Mouse (Mus musculus) T-helper 17 cell (primary cell): ENCODE data around the gene Uox.

Experiments used
- in situ Hi-C, 2 experiments: fragments of 300-600 bp; cut with MboI, MseI; formaldehyde crosslinking; loops; 1 replicate in 1 of 2; 2 replicates in 1 of 2; pipeline ENCODE4 v1.15.1; 2025; ENCODE audit warnings: high pct_unique_total_duplicates in 2 of 2

The Uox gene

DNA sequence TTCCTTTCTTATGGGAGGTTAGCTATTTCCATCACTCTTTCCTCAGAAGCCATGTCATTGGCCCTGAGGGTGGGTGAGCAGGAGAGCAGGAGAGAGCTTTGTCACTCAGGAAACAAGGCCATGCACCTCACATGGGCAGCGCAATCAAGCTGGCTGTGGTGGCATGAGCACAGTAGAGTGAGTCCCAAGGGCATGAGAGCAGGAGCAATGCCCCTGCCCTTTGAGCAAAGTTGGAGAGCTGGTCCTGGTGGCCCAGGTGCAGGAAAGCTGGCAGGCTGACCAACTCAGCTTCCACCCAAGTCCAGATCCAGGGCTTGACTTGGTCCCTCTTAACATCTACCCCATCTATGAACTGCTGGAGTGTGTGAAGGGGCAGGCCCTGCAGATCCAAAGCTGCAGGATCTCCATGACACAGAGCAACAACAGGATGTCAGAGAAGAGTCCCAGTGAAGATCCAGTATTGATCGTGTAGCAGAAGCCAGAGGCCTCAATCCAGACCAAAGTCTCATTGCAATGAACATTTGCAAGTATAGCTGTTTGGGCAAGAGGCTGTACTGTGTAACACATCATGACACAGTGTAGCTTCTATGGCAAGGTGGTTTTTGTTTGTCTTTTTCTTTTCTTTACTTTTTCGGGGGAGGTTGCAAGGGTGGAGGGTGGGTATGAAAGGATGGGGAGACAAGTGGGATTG, 10.0 kb downstream of the Uox start:
- in situ Hi-C loops, result no loop called here

DNA sequence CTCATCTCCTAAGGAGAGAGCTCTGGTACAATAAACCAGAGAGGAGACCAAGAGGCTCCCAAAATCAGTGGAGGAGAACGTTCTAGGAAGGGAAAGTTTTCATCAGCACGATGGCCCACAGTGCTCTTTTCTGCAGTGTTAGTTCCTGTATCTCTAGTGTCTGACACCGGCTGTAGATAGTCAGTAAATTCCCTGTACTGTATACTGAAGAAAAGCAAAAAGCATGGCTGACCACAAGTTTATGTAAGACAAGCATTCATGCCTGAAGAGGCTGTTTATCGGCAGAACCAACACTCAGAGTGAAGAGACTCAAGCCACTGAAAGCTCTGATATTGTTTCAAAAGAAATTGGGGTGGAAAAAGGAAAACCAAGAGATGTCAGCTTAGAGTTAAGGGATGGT, 13.3 kb downstream of the Uox start:
- in situ Hi-C loops, result no loop called here

DNA sequence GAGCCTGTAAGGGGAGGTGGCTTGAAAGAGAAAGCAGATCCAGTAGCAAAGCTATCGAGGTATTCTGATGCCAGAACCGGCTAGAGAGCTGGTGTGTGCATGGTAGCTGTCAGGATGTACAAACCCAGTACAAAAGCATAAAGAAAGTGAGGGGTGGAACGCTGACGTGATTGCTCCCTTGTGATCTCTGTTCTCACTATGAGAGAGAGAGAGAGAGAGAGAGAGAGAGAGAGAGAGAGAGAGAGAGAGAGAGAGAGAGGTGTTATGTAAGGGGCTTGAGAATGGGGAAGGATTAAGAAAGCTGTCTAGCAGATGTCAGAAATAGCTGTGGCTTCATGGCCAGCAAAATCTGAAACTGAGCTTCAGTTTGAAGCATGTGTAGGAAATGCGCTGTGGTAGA, 13.7 kb downstream of the Uox start:
- in situ Hi-C loops, result no loop called here

DNA sequence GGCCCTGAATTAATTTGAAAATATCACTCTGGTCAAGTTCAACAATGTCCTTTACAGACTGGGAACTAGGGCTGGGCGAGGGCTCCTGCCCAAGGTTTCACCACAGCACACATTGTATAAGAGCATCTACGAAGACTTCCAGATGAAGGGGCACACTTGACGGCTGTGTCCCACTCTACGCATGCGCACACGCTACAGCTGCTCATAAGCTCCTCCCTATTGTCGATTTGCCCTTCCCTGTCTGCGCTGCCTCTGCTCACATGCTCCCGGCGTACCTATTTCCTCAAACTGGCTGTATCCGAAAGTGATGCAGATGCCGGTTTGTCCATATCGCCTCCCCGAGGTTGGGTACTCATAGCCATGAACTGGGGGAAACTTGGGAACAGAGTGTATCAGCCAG, 16.4 kb downstream of the Uox start:
- in situ Hi-C loops, result no loop called here

DNA sequence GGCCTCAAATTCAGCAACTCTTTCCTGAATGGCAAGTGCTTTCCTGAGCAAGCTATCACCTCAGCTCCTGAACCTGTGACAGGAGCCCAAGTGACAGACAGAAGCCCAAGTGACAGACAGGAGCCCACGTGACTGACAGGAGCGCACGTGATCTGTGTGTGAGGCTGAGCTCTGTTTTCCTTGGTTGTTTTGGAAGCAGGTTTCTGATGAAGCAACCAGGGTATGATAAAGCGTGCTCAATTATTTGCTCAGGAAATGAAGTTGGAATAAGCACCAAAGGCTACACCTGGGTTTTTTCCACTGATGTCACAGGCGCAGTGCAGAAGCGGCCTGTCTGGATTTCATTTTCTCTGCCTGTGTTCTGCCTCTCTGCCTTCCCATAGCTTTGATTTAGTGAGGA, 19.3 kb downstream of the Uox start:
- in situ Hi-C loops, result no loop called here

DNA sequence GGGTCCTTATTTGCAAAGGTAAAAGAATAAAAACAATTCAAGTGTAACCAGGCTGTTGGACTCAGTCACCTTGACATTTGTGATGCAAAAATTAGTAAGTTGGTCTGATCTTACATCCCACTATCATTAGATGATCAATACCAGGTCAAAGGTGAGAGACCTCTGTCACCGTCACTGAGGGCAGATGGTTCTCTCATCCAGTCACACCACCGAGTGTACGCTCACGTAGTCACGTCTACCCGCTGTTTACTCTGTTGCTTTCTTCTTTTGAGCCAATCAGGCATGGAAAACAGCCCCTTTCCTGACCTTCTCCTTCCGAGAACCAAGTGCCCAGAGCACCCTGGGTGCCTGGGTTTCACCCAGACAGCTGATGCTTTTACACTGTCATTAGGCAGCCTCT, 20.9 kb downstream of the Uox start:
- in situ Hi-C loops, result no loop called here

DNA sequence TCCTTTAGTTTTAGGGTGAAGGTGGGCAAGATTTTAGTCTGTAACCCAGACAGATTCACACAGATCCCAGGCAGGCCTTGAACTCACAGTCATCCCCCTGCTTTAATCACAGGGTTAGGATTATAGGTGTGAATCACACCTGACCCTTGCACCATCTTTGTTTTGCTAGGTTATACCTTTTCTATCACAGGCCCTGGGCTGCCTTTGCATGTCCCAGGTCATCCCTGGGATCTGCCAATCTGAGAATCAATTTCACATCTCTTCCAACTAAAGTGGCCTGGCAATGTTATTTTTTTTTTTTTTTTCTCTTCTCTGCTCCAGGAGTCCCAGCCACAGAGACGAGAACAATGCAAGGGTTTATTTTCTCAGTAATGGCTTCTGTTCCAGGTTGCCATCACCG, 21.4 kb downstream of the Uox start:
- in situ Hi-C loops, result no loop called here

DNA sequence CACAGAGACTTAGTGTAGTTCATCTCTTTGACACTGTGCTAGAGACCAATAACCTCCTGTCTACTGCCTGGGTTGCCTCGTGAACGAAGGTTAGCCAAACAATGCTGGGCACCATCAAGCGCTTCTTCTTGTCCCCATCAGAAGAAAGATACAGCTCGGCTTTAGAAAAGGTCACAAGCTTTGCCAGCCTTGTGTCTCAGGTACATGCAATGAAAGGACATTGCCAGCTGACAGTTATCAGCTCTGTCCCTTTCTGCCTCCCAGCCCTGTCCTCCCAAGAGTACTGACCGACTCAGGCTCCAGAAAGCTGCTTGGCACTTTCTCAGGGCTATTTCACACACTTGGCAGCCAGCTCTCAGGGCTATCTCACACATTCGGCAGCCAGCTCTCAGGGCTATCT, 25.2 kb downstream of the Uox start:
- in situ Hi-C loops, result no loop called here

DNA sequence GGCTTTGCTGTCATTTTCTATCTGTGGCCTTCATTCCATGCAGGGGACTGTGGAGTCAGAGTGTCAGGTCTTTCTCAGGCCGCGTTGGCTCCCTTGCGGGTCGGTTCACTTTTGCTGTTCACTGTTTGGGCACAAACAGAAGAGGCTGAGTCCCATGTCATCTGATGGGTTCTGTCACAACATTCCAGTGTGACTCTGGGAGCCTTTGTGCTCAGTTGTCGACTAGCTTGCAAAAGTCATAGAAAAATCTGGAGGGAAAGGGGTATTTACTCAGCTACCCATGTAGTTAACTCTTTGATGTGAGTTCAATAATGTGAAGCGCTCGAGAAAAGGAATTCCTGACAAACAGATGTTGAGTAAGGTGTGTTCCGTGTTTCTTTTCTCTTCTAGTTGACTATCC, 26.2 kb downstream of the Uox start:
- in situ Hi-C loops, result no loop called here

DNA sequence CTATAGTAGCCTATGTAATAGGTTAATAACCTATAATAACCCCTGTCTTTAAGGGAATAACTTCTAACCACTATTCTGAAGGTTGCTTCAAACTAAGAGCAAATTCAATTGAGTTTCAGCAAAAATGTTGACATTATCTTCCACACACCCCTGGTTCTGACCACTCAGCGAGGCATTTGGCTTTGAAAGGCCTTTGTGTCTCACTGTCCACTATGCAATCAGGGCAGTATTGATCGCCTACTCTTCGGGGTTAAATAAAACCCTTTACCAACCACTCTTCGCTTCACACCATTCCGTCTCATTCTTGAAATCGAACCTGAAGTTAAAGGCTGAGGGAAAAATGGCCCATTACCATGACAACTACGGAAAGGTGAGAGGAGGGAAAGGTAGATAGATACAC, 26.6 kb downstream of the Uox start:
- in situ Hi-C loops, result no loop called here

DNA sequence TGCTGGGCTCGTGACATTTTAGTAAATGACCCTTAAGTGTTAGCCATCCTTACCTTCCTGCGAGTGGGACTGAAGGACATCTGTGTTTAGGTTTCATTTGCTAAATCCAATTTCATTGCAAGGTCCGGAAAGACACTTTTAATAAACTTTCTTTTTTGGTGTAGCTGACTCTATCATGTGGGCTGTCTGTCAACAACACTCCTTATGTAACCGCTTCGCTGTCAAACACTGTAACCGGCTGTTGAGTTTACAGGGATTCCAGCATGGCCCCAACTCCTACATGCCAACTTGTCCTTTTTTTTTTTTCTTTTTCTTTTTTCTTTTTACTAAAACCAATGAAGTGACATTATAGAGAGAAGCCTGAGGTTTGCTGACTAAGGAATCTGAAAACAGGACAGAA, 28.2 kb downstream of the Uox start:
- in situ Hi-C loops, result no loop called here

DNA sequence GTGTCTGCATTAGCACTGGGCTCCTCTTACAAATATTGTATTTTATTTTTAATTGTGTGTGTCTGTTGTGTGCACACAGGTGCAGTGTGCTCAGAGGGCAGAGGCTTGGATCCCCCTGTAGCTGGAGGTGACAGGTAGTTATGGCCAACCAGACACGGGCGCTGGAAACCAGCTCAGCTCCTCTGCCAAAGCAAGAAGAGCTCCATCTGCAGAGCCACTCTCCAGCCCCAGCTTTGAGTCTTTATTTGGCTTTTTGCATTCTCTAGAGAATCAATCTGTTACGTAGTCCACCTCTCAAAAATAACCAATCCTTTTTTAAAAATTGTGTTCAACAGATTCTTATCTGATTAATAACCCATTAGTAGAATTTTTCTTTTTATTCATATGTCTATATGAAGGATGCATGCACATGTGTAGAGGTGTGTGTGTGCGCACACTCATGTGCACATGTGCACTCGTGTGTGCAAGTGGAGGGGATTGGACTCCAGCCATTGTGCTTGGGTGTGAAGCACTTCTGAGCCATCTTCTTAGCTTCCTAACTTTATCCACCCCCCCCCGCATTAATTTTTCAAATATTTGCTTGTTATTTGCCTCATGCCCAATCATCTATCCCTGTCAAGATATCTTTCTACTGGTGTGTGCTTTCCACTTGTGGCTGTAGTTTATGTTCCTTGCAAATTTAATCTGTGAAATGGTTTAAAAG, 29.1 kb downstream of the Uox start:
- in situ Hi-C loops, result no loop called here

DNA sequence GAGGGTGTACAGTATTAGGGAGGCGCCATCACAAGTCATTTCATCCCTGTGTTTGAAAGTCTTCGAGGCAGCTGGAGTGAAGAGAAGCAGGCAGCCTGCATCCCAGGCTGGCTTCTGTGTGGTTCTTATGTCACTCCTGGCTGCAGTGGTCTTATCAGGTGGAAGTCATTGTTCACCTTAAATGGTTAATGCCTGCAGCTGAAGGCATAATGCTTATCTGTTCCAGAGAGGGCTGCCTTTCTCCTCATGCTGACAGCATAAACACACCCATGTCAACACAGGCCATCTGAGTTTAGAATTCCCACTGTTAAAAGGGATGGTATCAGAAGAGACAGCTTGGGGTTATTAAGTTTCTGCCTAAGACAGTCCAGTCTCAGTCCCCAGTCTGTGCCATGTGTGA, 31.0 kb downstream of the Uox start:
- in situ Hi-C loops, result no loop called here

DNA sequence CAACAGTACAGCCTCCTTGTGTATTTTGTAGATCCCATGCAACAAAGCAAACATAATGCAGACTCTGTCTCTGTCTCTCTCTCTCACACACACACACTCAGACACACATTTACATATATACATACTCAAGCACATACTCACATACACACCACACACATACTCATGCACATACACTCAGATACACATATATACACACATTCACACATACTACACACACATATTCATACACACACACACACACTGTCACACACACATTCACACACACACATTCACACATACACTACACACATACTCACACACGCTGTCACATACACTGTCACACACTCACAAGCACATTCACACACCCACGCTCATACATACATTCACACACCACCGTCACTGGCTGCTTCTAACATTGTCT, 32.3 kb downstream of the Uox start:
- in situ Hi-C loops, result no loop called here

DNA sequence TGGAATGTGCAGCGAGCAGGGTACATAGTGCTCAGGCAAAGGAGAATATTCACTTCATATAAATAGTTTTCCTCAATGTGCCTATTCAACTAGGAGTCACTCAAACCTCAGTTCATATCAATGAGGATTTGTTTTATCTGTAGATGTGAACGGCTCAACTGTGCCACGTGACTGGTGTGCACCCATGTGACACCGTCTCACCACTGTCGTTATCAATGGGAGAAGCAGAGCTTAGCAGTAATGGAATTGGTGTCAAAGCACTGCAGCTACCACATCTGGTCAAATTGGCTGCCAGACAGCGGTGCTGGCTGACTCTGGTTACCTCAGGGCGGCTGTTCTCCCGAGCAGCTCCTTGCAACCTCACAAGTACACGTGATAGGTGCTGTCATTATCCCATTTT, 34.4 kb downstream of the Uox start:
- in situ Hi-C loops, result no loop called here

DNA sequence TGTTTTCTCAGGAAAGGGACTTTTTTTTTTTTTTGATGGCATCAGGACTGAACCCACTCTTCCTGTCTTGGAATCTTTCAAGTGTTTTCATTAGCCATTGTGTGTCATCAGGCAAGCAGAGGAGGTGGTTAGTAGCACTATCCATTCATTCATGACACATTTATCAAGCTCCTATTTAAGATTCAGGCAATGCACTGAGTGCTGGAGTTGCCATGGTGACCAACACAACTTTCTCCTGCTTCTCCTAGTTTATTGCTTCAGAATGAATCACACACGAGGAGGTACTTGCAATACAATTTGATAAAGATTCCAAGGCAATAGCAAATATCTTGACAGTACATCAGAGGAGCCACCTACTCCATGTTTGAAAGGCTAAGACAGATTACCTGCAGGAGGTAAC, 37.1 kb downstream of the Uox start:
- in situ Hi-C loops, result no loop called here

DNA sequence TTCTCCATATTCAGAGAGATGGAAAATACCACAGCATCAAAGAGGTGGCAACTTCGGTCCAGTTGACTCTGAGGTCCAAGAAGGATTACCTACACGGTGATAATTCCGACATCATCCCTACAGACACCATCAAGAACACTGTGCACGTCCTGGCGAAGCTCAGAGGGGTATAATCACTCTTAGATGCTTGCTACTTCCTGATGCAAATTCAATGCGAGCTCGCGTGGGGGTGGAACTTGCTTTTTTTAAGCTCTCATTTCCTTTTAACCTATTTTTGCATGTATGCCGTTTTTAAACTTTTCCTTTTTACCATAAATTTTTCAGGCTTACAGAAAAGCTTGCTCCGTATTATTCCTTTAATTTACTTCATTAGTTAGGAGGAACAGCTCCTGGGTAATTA, 40.1 kb downstream of the Uox start:
- in situ Hi-C loops, result loop anchor here in 1 of 2 experiments (10.0 kb wide), 1 partner anchor 1954 kb away; no protein-coding TSS in a partner anchor

DNA sequence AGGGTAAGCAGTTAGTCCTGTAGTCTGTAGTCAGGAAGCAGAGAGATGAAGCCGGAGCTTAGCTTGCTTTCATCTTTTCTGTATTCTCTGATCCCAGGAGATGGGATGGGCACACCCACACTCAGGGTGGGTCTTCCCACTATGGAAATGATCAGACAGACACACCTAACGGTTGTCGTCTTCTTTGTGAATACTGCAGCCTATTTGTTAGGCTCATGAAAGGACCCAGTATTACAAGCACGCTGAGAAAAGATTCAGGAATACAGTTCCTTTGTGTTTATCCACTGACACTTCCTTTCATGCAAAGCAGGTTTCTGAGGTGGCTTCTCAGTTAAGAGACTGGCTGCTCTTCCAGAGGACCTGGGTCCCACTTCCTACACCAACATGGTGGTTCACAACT, 41.0 kb downstream of the Uox start:
- in situ Hi-C loops, result loop anchor here in 1 of 2 experiments (10.0 kb wide), 1 partner anchor 1954 kb away; no protein-coding TSS in a partner anchor

DNA sequence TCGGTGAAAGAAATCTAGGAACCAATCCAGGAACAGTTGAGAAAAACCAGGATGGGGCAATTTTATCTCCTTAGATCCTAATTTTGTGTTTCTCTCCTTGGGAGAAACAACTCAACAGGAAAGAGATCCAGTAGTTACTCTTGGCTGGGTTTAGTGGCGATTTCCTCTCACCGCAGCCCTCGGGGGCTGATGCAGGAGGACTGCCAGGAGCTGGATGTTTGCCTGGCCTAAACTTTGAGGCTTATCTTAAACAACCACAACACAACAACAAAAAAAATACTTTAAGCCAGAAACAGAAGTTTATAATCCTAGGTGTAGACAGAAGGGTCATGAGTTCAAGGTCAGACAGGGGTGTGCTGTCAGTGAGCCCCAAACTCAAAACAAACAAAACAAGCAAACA, 41.6 kb downstream of the Uox start:
- in situ Hi-C loops, result loop anchor here in 1 of 2 experiments (10.0 kb wide), 1 partner anchor 1953 kb away; no protein-coding TSS in a partner anchor

DNA sequence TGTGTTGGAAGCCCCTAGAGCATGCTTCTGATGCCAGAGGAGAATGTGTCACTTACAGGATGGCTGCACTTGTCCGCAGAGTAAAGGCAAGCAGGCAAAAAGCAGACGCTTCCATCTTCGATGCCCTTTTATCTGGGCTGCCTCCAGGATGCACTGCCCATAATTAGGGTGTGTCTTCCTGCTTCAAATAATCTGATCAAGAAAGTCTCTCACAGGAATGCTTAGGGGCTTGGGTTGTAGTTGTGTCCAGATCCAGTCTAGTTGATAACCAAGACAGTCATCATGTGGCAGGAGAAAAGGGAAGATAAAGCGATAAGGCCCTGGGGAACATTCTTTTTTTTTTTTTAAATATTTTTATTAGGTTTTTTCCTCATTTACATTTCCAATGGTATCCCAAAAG, 45.3 kb downstream of the Uox start, which contains the start of gene Dnase2b:
Dnase2b (minus strand) TSS at position 101 of the 400 bp plus-strand sequence.
- in situ Hi-C loops, result loop anchor here in 1 of 2 experiments (10.0 kb wide), 1 partner anchor 1949 kb away; no protein-coding TSS in a partner anchor

DNA sequence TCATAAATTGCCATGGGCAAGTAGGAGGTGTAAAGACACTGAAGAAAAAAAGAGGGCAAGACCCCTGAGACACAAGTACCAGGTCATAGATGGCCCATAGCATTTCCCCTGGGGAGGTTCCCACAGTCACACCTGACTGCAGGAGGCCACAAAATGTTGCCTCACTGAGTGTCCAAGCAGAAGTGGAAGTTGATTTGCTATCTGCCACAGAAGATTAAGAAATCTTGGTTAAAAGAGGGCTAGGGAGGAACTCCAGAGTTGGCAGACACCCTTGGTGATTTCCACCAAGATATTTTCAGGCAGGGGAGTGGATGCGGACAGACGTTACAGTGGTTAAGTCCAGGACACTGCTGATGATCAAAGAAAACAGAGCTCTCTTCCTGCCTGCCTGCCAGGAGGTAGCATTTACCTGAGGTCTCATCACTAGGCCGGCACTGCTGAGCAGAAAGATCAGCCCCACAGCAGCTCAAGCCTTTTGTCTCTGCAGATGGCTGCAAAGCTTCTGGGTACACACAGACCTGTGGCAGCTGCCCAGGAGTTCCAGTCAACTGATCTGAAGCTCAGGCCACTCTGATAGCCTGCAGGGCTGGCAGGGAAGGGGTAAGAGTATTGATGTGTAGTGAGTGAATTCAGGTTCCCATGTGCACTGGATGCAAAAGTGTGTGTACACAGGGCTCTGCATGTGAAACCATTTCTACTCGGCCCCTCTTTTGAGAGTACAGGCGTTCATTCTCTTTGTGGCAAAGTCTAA, 46.5 kb downstream of the Uox start:
- in situ Hi-C loops, result loop anchor here in 1 of 2 experiments (10.0 kb wide), 1 partner anchor 1948 kb away; no protein-coding TSS in a partner anchor

DNA sequence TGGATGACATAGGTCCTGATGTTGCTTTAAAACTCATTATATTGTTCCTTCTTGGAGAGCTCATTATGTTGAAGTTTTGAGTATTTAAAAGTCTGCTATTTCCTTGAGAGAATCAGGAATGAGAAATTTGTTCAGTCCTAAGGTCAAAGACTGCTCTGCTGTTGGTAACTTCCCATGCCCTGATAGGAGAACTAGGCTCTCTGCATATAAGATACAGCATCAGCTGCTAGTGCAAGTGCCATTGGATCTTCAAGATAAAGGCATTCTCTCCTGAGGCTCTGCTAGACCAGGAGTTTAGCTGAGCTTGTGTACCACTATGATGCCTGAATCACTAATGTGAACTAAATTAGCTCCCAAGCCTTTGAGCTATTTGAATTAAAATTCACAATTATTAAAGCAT, 47.7 kb downstream of the Uox start:
- in situ Hi-C loops, result loop anchor here in 1 of 2 experiments (10.0 kb wide), 1 partner anchor 1947 kb away; no protein-coding TSS in a partner anchor
